Mouse (Mus musculus) myocyte (in vitro differentiated cells): ENCODE data around the gene Slc35b1. TPM values are rescaled to one million over a fixed set of nuclear protein-coding genes. Genes with fewer than 3 reads are reported as not detected.

Experiments
- H3K27me3 ChIP-seq: one replicate; pipeline ENCODE4 v1.6.1; 2011; ENCODE audit not compliant: control insufficient read depth, insufficient read depth, insufficient read length
- H3K36me3 ChIP-seq: one replicate; pipeline ENCODE4 v1.6.1; 2011; ENCODE audit not compliant: control insufficient read depth, insufficient read depth
- H3K4me2 ChIP-seq: one replicate; pipeline ENCODE4 v1.6.1; 2011; ENCODE audit warnings: low read depth, control low read depth
- H3K4me3 ChIP-seq: one replicate; pipeline ENCODE4 v1.5.1; 2011; ENCODE audit warnings: mild to moderate bottlenecking, control low read depth, moderate library complexity
- H3K79me2 ChIP-seq: one replicate; pipeline ENCODE4 v1.6.1; 2011; ENCODE audit not compliant: control insufficient read depth, insufficient read depth
- H3ac ChIP-seq: one replicate; pipeline ENCODE4 v1.6.1; 2011; ENCODE audit not compliant: control insufficient read depth, insufficient read length
- CEBPB ChIP-seq: IDR thresholded peaks from 2 replicates; pipeline ENCODE4 v1.6.1; 2011; ENCODE audit warnings: mild to moderate bottlenecking, moderate library complexity; ENCODE audit not compliant: poor library complexity, insufficient read depth, severe bottlenecking
- E2F4 ChIP-seq: IDR thresholded peaks from one replicate; pipeline ENCODE4 v1.6.1; 2011; ENCODE audit warnings: mild to moderate bottlenecking, control low read depth, moderate library complexity; ENCODE audit not compliant: insufficient read depth
- MAX ChIP-seq: IDR thresholded peaks from one replicate; pipeline ENCODE4 v1.6.1; 2011; ENCODE audit warnings: low read depth, mild to moderate bottlenecking, control low read depth
- MYOD1 ChIP-seq, 3 experiments: IDR thresholded peaks; one replicate each; pipeline ENCODE4 v1.6.1; 2011; ENCODE audit warnings: control low read depth in 2 of 3, low read depth in 2 of 3, mild to moderate bottlenecking in 2 of 3, moderate library complexity in 1 of 3; ENCODE audit not compliant: insufficient read length in 2 of 3, control insufficient read depth in 1 of 3
- MYOG ChIP-seq, 3 experiments: IDR thresholded peaks; one replicate each; pipeline ENCODE4 v1.6.1; 2011; ENCODE audit warnings: control low read depth in 2 of 3, low read depth in 2 of 3, mild to moderate bottlenecking in 2 of 3; ENCODE audit not compliant: insufficient read length in 2 of 3, control insufficient read depth in 1 of 3, insufficient read depth in 1 of 3
- POLR2A ChIP-seq: IDR thresholded peaks from one replicate; pipeline ENCODE4 v1.6.1; 2011; ENCODE audit warnings: low read depth, mild to moderate bottlenecking, control low read depth, moderate library complexity; ENCODE audit not compliant: insufficient read length
- POLR2AphosphoS2 ChIP-seq: IDR thresholded peaks from one replicate; pipeline ENCODE4 v1.6.1; 2011; ENCODE audit warnings: low read depth, control low read depth; ENCODE audit not compliant: insufficient read length
- REST ChIP-seq: IDR thresholded peaks from one replicate; pipeline ENCODE4 v1.6.1; 2011; ENCODE audit warnings: mild to moderate bottlenecking, control low read depth, moderate library complexity; ENCODE audit not compliant: insufficient read depth, insufficient read length
- SRF ChIP-seq: IDR thresholded peaks from one replicate; pipeline ENCODE4 v1.6.1; 2011; ENCODE audit warnings: low read depth; ENCODE audit not compliant: control insufficient read depth, insufficient read length
- TCF12 ChIP-seq: IDR thresholded peaks from one replicate; pipeline ENCODE4 v1.6.1; 2011; ENCODE audit warnings: mild to moderate bottlenecking, control low read depth; ENCODE audit not compliant: poor library complexity, insufficient read depth, severe bottlenecking
- TCF3 ChIP-seq: IDR thresholded peaks from one replicate; pipeline ENCODE4 v1.6.1; 2011; ENCODE audit warnings: low read depth, control low read depth; ENCODE audit not compliant: insufficient read length
- USF1 ChIP-seq: IDR thresholded peaks from one replicate; pipeline ENCODE4 v1.6.1; 2011; ENCODE audit warnings: low read depth, mild to moderate bottlenecking, control low read depth, moderate library complexity
- polyA plus RNA-seq: library from polyadenylated mRNA; unstranded; fragments of >200 nt; fragmentation: generic; extraction: Trizol; gene quantifications from one replicate; pipeline ENCODE4 v1.2.1, GENCODE M21; 2012; ENCODE audit warnings: missing spikeins

Slc35b1 gene
- polyA plus RNA-seq, 1 experiment = 66.7 TPM

GRCm38 (mm10) chr11:95387354-95387753 lies 2.9 kb downstream of the Slc35b1 start:
- TF ChIP-seq REST (no peak), SRF (no peak), MAX (no peak), MYOD1 (IDR thresholded peaks at IDR 0.05; ENCODE audit: control insufficient read depth in 1 of 3, insufficient read length in 2 of 3, low read depth in 2 of 3) (no peak), CEBPB (no peak), TCF3 (no peak), MYOG (IDR thresholded peaks at IDR 0.05; ENCODE audit: control insufficient read depth in 1 of 3, insufficient read depth in 1 of 3, insufficient read length in 2 of 3, low read depth in 2 of 3) (no peak), TCF12 (no peak), POLR2AphosphoS2 (no peak), E2F4 (no peak), POLR2A (no peak), USF1 (no peak)
- Histone ChIP-seq H3K4me3 (no peak overlapping the region), H3K79me2 (peaks cover 26% of the 10 kb centered on the region), H3K27me3 (no peaks in the 10 kb centered on the region), H3ac (no peak overlapping the region), H3K36me3 (peaks cover 31% of the 10 kb centered on the region), H3K4me2 (no peak overlapping the region)

- no peak overlapping the region for H3ac ChIP-seq
- no peaks in the 10 kb centered on the region for H3K27me3 ChIP-seq
- no peak overlapping the region for H3K4me3 ChIP-seq
- peaks cover 31% of the 10 kb centered on the region for H3K36me3 ChIP-seq
- TF ChIP-seq TCF12 = no peak
- H3K4me2 ChIP-seq = no peak overlapping the region
- H3K79me2 ChIP-seq = peaks cover 26% of the 10 kb centered on the region
Measured at GRCm38 (mm10) chr11:95389006-95389405, 4.5 kb downstream of the Slc35b1 start.

- no peak overlapping the region for H3ac ChIP-seq
- no peaks in the 10 kb centered on the region for H3K27me3 ChIP-seq
- H3K4me2 ChIP-seq = no peak overlapping the region
- H3K79me2 ChIP-seq = peaks cover 19% of the 10 kb centered on the region
- TF ChIP-seq POLR2AphosphoS2 (no peak), SRF (no peak), POLR2A (no peak), MAX (no peak), REST (no peak), USF1 (no peak), E2F4 (no peak), MYOD1 (IDR thresholded peaks at IDR 0.05; ENCODE audit: control insufficient read depth in 1 of 3, insufficient read length in 2 of 3, low read depth in 2 of 3) (no peak), CEBPB (no peak), MYOG (IDR thresholded peaks at IDR 0.05; ENCODE audit: control insufficient read depth in 1 of 3, insufficient read depth in 1 of 3, insufficient read length in 2 of 3, low read depth in 2 of 3) (no peak), TCF3 (no peak), TCF12 (no peak)
- peaks cover 31% of the 10 kb centered on the region for H3K36me3 ChIP-seq
- no peak overlapping the region for H3K4me3 ChIP-seq
Measured at GRCm38 (mm10) chr11:95390420-95390819, 5.9 kb downstream of the Slc35b1 start.

GRCm38 (mm10) chr11:95391201-95391600 lies 6.7 kb downstream of the Slc35b1 start:
- Histone ChIP-seq H3K4me2 (no peak overlapping the region), H3K4me3 (no peak overlapping the region), H3K36me3 (peaks cover 31% of the 10 kb centered on the region), H3K27me3 (no peaks in the 10 kb centered on the region), H3K79me2 (peaks cover 11% of the 10 kb centered on the region), H3ac (no peak overlapping the region)
- TF ChIP-seq MAX (no peak), CEBPB (no peak), POLR2AphosphoS2 (no peak), E2F4 (no peak), MYOG (IDR thresholded peaks at IDR 0.05; ENCODE audit: control insufficient read depth in 1 of 3, insufficient read depth in 1 of 3, insufficient read length in 2 of 3, low read depth in 2 of 3) (no peak), USF1 (no peak), SRF (no peak), TCF3 (no peak), MYOD1 (IDR thresholded peaks at IDR 0.05; ENCODE audit: control insufficient read depth in 1 of 3, insufficient read length in 2 of 3, low read depth in 2 of 3) (no peak), POLR2A (no peak), REST (no peak)

- no peak overlapping the region for H3K4me2 ChIP-seq
- H3K79me2 ChIP-seq = peaks cover 6% of the 10 kb centered on the region
- no peak for TF ChIP-seq MYOG (IDR thresholded peaks at IDR 0.05; ENCODE audit: control insufficient read depth in 1 of 3, insufficient read depth in 1 of 3, insufficient read length in 2 of 3, low read depth in 2 of 3)
- TF ChIP-seq MAX = no peak
- no peak for TF ChIP-seq SRF
- no peak for TF ChIP-seq REST
- no peak for TF ChIP-seq TCF3
- TF ChIP-seq POLR2A = no peak
- no peak for TF ChIP-seq CEBPB
- TF ChIP-seq USF1 = no peak
- TF ChIP-seq TCF12 = no peak
- no peak for TF ChIP-seq MYOD1 (IDR thresholded peaks at IDR 0.05; ENCODE audit: control insufficient read depth in 1 of 3, insufficient read length in 2 of 3, low read depth in 2 of 3)
- TF ChIP-seq POLR2AphosphoS2 = no peak
- TF ChIP-seq E2F4 = no peak
- no peak overlapping the region for H3K4me3 ChIP-seq
- no peak overlapping the region for H3ac ChIP-seq
- peaks cover 31% of the 10 kb centered on the region for H3K36me3 ChIP-seq
- H3K27me3 ChIP-seq = no peaks in the 10 kb centered on the region
Measured at GRCm38 (mm10) chr11:95391743-95392142, 7.3 kb downstream of the Slc35b1 start.
